Mouse (Mus musculus) liver, adult (tissue): ENCODE results near the gene Schip1.

Experiments
- GATA4 ChIP-seq: IDR thresholded peaks from 2 replicates; pipeline ENCODE4 v1.6.1; 2014; ENCODE audit warnings: mild to moderate bottlenecking, low read length; ENCODE audit not compliant: insufficient replicate concordance

The Schip1 gene

DNA sequence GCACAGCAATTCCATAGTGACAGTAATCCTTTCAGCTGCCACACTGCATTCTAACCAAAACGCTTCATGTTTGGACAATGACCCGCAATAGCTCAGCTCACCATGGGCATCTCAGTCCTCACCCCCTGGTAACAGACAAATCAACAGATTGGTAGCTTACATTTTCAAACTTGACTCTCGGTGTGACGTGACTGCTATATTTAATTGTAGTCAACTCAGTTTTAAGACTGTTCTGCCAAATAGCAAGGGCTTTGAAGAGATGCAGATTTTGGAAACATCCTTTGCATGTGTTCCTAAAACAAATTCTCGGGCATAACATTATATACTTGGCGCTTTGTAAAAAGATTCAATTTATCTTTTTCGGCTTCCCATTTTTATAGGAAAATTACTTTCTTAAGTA lies 232.2 kb downstream of the Schip1 start:
- no peak for TF ChIP-seq GATA4

DNA sequence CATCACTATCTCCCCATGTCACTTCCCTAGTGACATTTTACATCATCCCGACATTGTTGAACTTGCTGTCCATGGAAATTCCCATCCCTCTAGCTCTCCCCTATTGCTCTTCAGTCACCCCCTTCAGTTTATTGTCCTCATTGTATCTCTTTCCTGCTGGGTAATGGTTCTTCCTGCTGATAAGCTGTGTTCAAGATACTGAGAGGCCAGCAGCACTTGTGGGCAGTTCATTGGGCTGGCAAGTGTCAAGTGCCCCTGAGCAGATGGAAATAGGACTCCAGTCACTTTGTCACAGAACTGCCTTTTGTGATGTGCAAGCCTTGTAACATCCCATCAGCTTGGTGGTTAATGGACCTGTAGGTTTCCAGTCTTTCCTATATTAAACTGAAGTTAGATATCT lies 241.0 kb downstream of the Schip1 start:
- no peak; the same call in 1 of the 2 replicates for TF ChIP-seq GATA4

DNA sequence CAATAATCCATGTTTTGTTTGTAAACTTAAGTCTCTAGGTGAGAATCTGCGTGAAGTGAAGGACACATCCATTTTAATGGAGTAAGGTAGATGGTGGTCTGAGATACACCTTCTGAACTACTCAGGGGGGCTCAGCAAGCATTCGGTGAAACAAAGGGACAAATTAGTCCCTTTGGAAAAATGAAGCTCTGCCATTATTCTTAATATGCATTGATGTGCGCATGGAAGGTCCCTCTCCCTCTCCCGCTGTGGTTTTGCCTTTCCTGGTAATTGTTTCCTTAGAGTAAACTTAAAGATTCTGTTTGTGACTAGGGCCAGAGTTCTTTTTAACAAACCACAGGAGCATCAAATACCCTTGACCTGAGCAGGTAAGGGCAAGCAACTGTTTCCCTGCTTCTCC lies 242.1 kb downstream of the Schip1 start:
- TF ChIP-seq GATA4, result no peak

- no peak for TF ChIP-seq GATA4
Measured at GRCm38 (mm10) chr3:68325575-68325974, 261.0 kb downstream of the Schip1 start.

- TF ChIP-seq GATA4, result no peak
Measured at GRCm38 (mm10) chr3:68332515-68332914, 267.9 kb downstream of the Schip1 start.

- TF ChIP-seq GATA4, result no peak
Measured at GRCm38 (mm10) chr3:68335501-68335900, 270.9 kb downstream of the Schip1 start.

DNA sequence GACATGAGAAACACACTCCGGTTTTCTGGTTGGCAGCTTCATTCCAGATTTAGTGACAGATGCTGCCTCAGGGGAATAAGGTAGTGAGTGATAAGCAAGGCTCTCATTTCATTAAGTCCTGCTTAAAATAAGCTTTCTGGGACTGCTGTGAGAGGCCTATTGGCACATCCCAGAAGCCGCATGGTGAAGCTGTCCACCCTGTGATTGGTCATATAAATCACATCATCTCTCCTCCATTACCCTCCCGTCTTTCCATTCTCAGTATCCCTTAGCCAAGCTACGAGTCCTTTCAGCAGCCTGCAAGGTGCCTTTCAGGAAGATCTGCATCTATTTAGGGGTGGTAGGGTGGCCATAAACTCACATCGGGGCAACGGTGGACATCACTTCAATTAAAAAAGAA lies 286.0 kb downstream of the Schip1 start:
- no peak for TF ChIP-seq GATA4

GRCm38 (mm10) chr3:68351461-68351860 lies 286.9 kb downstream of the Schip1 start:
- TF ChIP-seq GATA4, result no peak

DNA sequence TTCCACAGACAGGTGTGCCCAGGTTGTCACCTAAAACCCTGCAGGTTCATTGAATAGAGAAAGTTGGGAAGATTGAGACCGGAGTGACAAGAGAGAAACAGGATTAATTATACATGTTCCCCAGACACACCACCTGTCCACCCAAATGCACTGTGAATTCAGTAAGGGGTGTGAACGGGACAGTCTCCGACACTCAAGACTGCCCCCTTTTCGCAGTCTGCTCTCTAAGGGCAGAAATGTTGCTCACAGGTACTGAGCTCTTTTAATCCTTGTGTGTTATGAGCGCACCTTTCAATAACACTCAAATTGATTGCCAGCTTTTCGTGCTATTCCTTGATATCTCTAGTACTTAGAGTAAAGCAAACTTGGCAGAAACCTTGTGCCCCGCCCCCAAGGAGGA lies 288.4 kb downstream of the Schip1 start:
- no peak for TF ChIP-seq GATA4

DNA sequence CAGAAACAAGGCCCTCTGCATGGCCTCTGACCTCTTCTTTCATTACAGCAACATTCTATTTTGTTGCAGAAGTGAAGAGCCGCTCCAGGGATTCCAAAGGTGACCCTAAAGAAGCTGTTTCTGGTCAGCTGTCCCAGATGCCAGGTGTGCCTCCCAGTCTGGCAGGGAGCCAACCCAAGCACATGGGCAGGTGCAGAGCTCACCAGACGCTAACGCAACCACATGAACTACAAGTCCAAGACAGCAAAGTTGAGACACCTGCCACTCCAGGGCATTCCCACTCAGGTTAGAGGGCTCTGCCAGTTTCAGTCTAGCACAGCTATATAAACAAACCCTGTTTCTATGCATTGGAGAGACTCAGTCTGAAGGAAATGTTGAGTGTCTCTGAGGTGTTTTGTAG lies 288.9 kb downstream of the Schip1 start:
- no peak for TF ChIP-seq GATA4

- no peak for TF ChIP-seq GATA4
Measured at GRCm38 (mm10) chr3:68356516-68356915, 291.9 kb downstream of the Schip1 start.

DNA sequence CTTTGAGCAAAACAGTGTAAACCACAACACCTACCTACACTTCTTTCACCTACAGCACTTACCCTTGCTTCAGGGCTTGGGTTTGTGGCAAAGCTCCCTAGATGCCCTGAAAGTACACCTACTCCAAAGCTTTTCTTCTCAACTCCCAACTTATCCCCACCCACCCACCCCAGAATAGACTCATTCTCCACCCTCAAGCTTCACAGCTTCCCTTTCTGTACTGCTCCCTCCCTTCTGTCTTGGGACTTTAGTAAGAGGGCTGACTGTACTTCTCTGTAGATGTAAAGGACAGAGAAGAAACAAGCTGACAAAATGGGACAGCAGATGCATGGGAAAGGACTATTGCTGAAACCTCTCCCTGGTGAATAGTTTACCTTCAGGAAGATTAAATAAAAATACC lies 303.4 kb downstream of the Schip1 start:
- no peak for TF ChIP-seq GATA4

DNA sequence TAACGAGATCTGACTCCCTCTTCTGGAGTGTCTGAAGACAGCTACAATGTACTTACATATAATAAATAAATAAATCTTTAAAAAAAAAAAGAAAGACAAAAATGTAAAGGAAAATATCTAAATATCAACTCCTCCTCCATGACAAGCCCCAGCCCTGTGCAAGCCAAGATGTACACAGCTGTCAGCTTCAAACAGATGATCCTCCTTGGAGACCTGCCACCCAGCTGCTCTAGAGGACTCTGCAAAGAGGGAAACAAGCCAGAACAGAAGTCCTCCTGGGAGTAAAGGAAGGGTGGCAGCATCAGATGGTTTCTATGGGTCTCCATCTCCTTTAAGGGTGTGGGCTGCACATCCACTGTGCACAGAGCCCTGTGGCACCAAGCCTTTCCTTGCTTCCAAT lies 308.3 kb downstream of the Schip1 start:
- no peak for TF ChIP-seq GATA4

DNA sequence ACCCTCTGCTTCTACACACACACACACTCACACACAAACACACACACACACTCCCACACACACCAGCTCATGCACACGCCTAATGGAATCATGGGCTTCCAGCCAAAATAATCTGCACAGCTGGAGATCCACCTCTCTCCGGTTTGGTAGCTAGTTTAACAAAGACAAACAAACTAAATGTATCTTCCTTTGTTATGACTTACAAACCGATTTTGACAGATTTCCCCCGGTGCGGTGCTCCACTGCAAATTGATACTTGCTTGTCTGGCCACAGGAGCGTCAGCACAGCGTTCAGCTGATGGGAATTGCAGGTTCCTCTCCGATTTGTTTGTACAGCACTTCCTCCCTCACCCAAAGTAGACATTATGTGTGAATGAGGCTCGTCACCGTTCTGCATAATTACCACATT lies 310.5 kb downstream of the Schip1 start:
- TF ChIP-seq GATA4, result no peak

- no peak for TF ChIP-seq GATA4
Measured at GRCm38 (mm10) chr3:68377452-68378198, 313.0 kb downstream of the Schip1 start.

DNA sequence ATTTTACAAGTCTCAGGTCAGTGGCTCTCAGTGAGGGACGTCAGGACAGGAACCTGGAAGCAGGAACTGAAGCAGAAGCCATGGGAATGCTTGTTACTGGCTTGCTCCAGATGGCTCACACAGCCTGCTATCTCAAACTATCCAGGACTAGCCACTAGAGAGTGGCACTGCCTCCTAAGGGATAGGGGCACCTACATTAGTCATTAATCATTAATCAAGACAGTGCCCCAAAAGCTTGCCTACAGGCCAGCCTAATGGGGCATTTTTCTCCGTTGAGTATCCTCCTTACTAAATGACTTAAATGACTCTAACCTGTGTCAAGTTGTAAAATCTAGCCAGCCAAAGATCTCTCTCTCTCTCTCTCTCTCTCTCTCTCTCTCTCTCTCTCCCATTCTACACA lies 314.2 kb downstream of the Schip1 start:
- no peak for TF ChIP-seq GATA4

GRCm38 (mm10) chr3:68379242-68379641 lies 314.6 kb downstream of the Schip1 start:
- TF ChIP-seq GATA4, result no peak
